Mouse (Mus musculus): ENCODE data around the gene Entpd7. TPM values are rescaled to one million over a fixed set of nuclear protein-coding genes. Genes with fewer than 3 reads are reported as not detected.

Gene Entpd7
- polyA plus RNA-seq, 1 experiment from 2014 or later: 9.1 TPM

- no peaks in the 10 kb centered on the region for H3K4me1 ChIP-seq (ENCODE audit: control insufficient read depth, insufficient read depth, low read length)
- no peak overlapping the region for H3K9ac ChIP-seq (ENCODE audit: low read depth, low read length)
- H3K4me3 ChIP-seq (ENCODE audit: low read depth, low read length): no peak overlapping the region
- no peak for ATAC-seq (replicated peaks; ENCODE audit: insufficient number of reproducible peaks, low FRiP score, low TSS enrichment)
- WGBS (ENCODE audit: insufficient replicate concordance): 38% methylated on average over 11 of the region's 11 CpGs
- peaks cover 31% of the 10 kb centered on the region for H3K27me3 ChIP-seq (ENCODE audit: control insufficient read depth, insufficient read depth, low read length)
- H3K9me3 ChIP-seq (replicated peaks; ENCODE audit: control insufficient read depth, low read length): no peaks in the 10 kb centered on the region
- H3K4me2 ChIP-seq: no peak overlapping the region
- H3K36me3 ChIP-seq (ENCODE audit: control insufficient read depth, insufficient read depth, low read length): no peaks in the 10 kb centered on the region
- H3K27ac ChIP-seq (ENCODE audit: low read depth, low read length): no peak overlapping the region
Measured at GRCm38 (mm10) chr19:43655735-43656492, 33.6 kb upstream of the Entpd7 start.

GRCm38 (mm10) chr19:43659632-43660031 lies 29.8 kb upstream of the Entpd7 start:
- H3K36me3 ChIP-seq (ENCODE audit: control insufficient read depth, insufficient read depth, low read length): peaks cover 4% of the 10 kb centered on the region; the same call in 1 of the 2 replicates
- ATAC-seq (replicated peaks; ENCODE audit: insufficient number of reproducible peaks, low FRiP score, low TSS enrichment): no peak
- H3K4me2 ChIP-seq: no peak overlapping the region
- 68% methylated on average over 6 of the region's 6 CpGs for WGBS (ENCODE audit: insufficient replicate concordance)
- H3K4me1 ChIP-seq (ENCODE audit: control insufficient read depth, insufficient read depth, low read length): no peaks in the 10 kb centered on the region
- H3K4me3 ChIP-seq (ENCODE audit: low read depth, low read length): no peak overlapping the region
- no peak overlapping the region for H3K9ac ChIP-seq (ENCODE audit: low read depth, low read length)
- no peaks in the 10 kb centered on the region for H3K9me3 ChIP-seq (replicated peaks; ENCODE audit: control insufficient read depth, low read length)
- peaks cover 4% of the 10 kb centered on the region; the same call in 1 of the 2 replicates for H3K27me3 ChIP-seq (ENCODE audit: control insufficient read depth, insufficient read depth, low read length)
- H3K27ac ChIP-seq (ENCODE audit: low read depth, low read length): no peak overlapping the region

DNA sequence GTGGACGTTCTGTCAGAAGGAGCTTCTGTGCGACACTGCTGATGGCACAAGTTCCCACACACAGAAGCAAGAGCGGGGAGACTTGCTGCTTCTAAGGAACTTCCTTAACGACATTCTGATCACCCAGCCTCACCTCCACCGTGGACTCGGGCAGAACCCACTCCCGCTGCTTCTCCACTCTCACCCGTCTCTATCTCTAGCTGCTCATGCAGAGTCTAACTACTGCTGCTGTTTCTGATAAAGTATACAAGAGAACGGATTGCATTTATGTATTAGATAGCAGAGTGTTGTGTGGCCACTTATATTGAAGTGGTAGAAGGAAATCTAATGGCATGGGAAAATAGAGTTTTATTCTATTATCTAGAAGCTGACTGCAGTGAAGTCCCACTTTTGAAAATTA lies 28.7 kb upstream of the Entpd7 start:
- 74% methylated on average over 9 of the region's 9 CpGs for whole genome bisulfite sequencing (ENCODE audit: insufficient replicate concordance)
- H3K4me2 ChIP-seq: no peak overlapping the region
- no peak overlapping the region for H3K27ac ChIP-seq (ENCODE audit: low read depth, low read length)
- no peaks in the 10 kb centered on the region for H3K4me1 ChIP-seq (ENCODE audit: control insufficient read depth, insufficient read depth, low read length)
- no peaks in the 10 kb centered on the region for H3K9me3 ChIP-seq (replicated peaks; ENCODE audit: control insufficient read depth, low read length)
- ATAC-seq (replicated peaks; ENCODE audit: insufficient number of reproducible peaks, low FRiP score, low TSS enrichment): no peak
- H3K4me3 ChIP-seq (ENCODE audit: low read depth, low read length): no peak overlapping the region
- peaks cover 4% of the 10 kb centered on the region; the same call in 1 of the 2 replicates for H3K36me3 ChIP-seq (ENCODE audit: control insufficient read depth, insufficient read depth, low read length)
- H3K27me3 ChIP-seq (ENCODE audit: control insufficient read depth, insufficient read depth, low read length): no peaks in the 10 kb centered on the region; the same call in 1 of the 2 replicates
- no peak overlapping the region for H3K9ac ChIP-seq (ENCODE audit: low read depth, low read length)

- no peak overlapping the region for H3K4me3 ChIP-seq (ENCODE audit: low read depth, low read length)
- H3K27ac ChIP-seq (ENCODE audit: low read depth, low read length): no peak overlapping the region
- no peak for ATAC-seq (replicated peaks; ENCODE audit: insufficient number of reproducible peaks, low FRiP score, low TSS enrichment)
- no peaks in the 10 kb centered on the region for H3K4me1 ChIP-seq (ENCODE audit: control insufficient read depth, insufficient read depth, low read length)
- H3K4me2 ChIP-seq: no peak overlapping the region
- 39% methylated on average over 19 of the region's 19 CpGs for WGBS (ENCODE audit: insufficient replicate concordance)
- no peaks in the 10 kb centered on the region for H3K27me3 ChIP-seq (ENCODE audit: control insufficient read depth, insufficient read depth, low read length)
- H3K9me3 ChIP-seq (replicated peaks; ENCODE audit: control insufficient read depth, low read length): no peaks in the 10 kb centered on the region
- no peak overlapping the region for H3K9ac ChIP-seq (ENCODE audit: low read depth, low read length)
- peaks cover 4% of the 10 kb centered on the region; the same call in 1 of the 2 replicates for H3K36me3 ChIP-seq (ENCODE audit: control insufficient read depth, insufficient read depth, low read length)
Measured at GRCm38 (mm10) chr19:43662176-43662967, 27.1 kb upstream of the Entpd7 start.

DNA sequence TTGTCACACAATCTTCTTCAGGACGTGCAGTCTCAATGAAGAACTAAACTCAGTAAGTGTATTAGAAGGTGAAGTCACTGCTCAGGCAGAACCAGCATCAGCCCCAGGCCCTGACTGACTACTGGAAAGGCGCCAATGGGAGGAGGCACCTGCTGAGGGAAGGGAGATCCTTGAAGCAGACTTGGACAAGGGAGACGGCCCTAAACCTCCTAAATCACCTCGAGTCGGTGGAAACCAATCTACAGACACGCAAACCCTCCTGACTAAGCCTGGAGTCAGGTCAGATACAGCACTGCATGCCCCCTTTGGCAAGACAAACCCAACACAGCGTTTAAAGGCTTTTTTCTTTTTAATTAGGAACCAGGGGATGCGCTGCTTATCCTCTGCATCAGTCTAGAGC lies 26.0 kb upstream of the Entpd7 start:
- H3K36me3 ChIP-seq (ENCODE audit: control insufficient read depth, insufficient read depth, low read length): peaks cover 4% of the 10 kb centered on the region; the same call in 1 of the 2 replicates
- no peak overlapping the region for H3K27ac ChIP-seq (ENCODE audit: low read depth, low read length)
- no peak overlapping the region for H3K9ac ChIP-seq (ENCODE audit: low read depth, low read length)
- WGBS (ENCODE audit: insufficient replicate concordance): 83% methylated on average over 8 of the region's 8 CpGs
- ATAC-seq (replicated peaks; ENCODE audit: insufficient number of reproducible peaks, low FRiP score, low TSS enrichment): no peak
- H3K4me1 ChIP-seq (ENCODE audit: control insufficient read depth, insufficient read depth, low read length): no peaks in the 10 kb centered on the region
- H3K4me3 ChIP-seq (ENCODE audit: low read depth, low read length): no peak overlapping the region
- H3K27me3 ChIP-seq (ENCODE audit: control insufficient read depth, insufficient read depth, low read length): no peaks in the 10 kb centered on the region
- no peak overlapping the region for H3K4me2 ChIP-seq
- H3K9me3 ChIP-seq (replicated peaks; ENCODE audit: control insufficient read depth, low read length): no peaks in the 10 kb centered on the region

- Histone ChIP-seq H3K4me1 (ENCODE audit: control insufficient read depth, insufficient read depth, low read length) (no peaks in the 10 kb centered on the region), H3K9me3 (replicated peaks; ENCODE audit: control insufficient read depth, low read length) (no peaks in the 10 kb centered on the region), H3K9ac (ENCODE audit: low read depth, low read length) (no peak overlapping the region), H3K27ac (ENCODE audit: low read depth, low read length) (no peak overlapping the region), H3K4me2 (no peak overlapping the region), H3K27me3 (ENCODE audit: control insufficient read depth, insufficient read depth, low read length) (no peaks in the 10 kb centered on the region), H3K4me3 (ENCODE audit: low read depth, low read length) (no peak overlapping the region), H3K36me3 (ENCODE audit: control insufficient read depth, insufficient read depth, low read length) (peaks cover 4% of the 10 kb centered on the region; the same call in 1 of the 2 replicates)
- no peak for ATAC-seq (replicated peaks; ENCODE audit: insufficient number of reproducible peaks, low FRiP score, low TSS enrichment)
- 62% methylated on average over 12 of the region's 12 CpGs for WGBS (ENCODE audit: insufficient replicate concordance)
Measured at GRCm38 (mm10) chr19:43665441-43666048, 23.9 kb upstream of the Entpd7 start.

- Histone ChIP-seq H3K36me3 (ENCODE audit: control insufficient read depth, insufficient read depth, low read length) (peaks cover 4% of the 10 kb centered on the region; the same call in 1 of the 2 replicates), H3K27ac (ENCODE audit: low read depth, low read length) (no peak overlapping the region), H3K9me3 (replicated peaks; ENCODE audit: control insufficient read depth, low read length) (no peaks in the 10 kb centered on the region), H3K27me3 (ENCODE audit: control insufficient read depth, insufficient read depth, low read length) (no peaks in the 10 kb centered on the region), H3K4me3 (ENCODE audit: low read depth, low read length) (no peak overlapping the region), H3K4me1 (ENCODE audit: control insufficient read depth, insufficient read depth, low read length) (peaks cover 5% of the 10 kb centered on the region), H3K9ac (ENCODE audit: low read depth, low read length) (no peak overlapping the region), H3K4me2 (no peak overlapping the region)
- no peak for ATAC-seq (replicated peaks; ENCODE audit: insufficient number of reproducible peaks, low FRiP score, low TSS enrichment)
- 87% methylated on average over 22 of the region's 22 CpGs for WGBS (ENCODE audit: insufficient replicate concordance)
Measured at GRCm38 (mm10) chr19:43666661-43667429, 22.6 kb upstream of the Entpd7 start.

DNA sequence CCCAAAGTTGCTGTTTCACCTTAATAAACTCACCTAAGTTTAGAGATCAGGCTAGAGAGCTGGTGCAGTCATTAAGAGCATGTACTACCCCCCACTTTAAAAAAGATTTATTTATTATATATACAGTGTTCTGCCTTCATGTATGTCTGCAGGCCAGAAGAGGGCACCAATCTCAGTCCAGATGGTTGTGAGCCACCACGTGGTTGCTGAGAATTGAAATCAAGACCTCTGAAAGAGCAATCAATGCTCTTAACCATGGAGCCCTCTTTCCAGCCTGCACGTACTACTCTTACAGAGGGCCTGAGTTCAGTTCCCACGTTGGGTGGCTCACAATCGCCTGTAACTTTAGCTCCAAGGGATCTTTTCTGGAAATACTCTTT lies 22.1 kb upstream of the Entpd7 start:
- no peak for ATAC-seq (replicated peaks; ENCODE audit: insufficient number of reproducible peaks, low FRiP score, low TSS enrichment)
- peaks cover 4% of the 10 kb centered on the region; the same call in 1 of the 2 replicates for H3K36me3 ChIP-seq (ENCODE audit: control insufficient read depth, insufficient read depth, low read length)
- 56% methylated on average over 4 of the region's 4 CpGs for WGBS (ENCODE audit: insufficient replicate concordance)
- no peak overlapping the region for H3K4me2 ChIP-seq
- no peak overlapping the region for H3K27ac ChIP-seq (ENCODE audit: low read depth, low read length)
- no peaks in the 10 kb centered on the region for H3K27me3 ChIP-seq (ENCODE audit: control insufficient read depth, insufficient read depth, low read length)
- H3K4me1 ChIP-seq (ENCODE audit: control insufficient read depth, insufficient read depth, low read length): peaks cover 5% of the 10 kb centered on the region
- H3K9me3 ChIP-seq (replicated peaks; ENCODE audit: control insufficient read depth, low read length): no peaks in the 10 kb centered on the region
- H3K9ac ChIP-seq (ENCODE audit: low read depth, low read length): no peak overlapping the region
- no peak overlapping the region for H3K4me3 ChIP-seq (ENCODE audit: low read depth, low read length)

Measured in heart, embryonic 11.5 days (tissue).